Mouse (Mus musculus) MEL (cell line): ENCODE measurements around the gene Ncam2. TPM values are rescaled to one million over a fixed set of nuclear protein-coding genes. Genes with fewer than 3 reads are reported as not detected.

Experiments used
- DNase-seq: peaks from one replicate; pipeline ENCODE4 v3.0.0; 2011; ENCODE audit warnings: low read depth, low spot score
- H3K27ac ChIP-seq: 2 replicates; pipeline ENCODE4 v1.5.1; 2012; ENCODE audit warnings: low read depth, mild to moderate bottlenecking, control low read depth, low read length, moderate library complexity; ENCODE audit not compliant: control insufficient read depth
- H3K27me3 ChIP-seq, 2 experiments: fragments of 150-350 bp in 1 of 2; sonication (generic) in 1 of 2; 2 replicates each; pipeline ENCODE4 v1.6.1; 2012; ENCODE audit warnings: low read length in 2 of 2, mild to moderate bottlenecking in 2 of 2, improper control_type of control experiment in 1 of 2, moderate library complexity in 1 of 2; ENCODE audit not compliant: insufficient read depth in 2 of 2, control insufficient read depth in 1 of 2
- H3K36me3 ChIP-seq, 2 experiments: 2 replicates each; pipeline ENCODE4 v1.6.1; 2012 to 2014; ENCODE audit warnings: low read length in 2 of 2, improper control_type of control experiment in 1 of 2, inconsistent platforms in 1 of 2, mild to moderate bottlenecking in 1 of 2; ENCODE audit not compliant: insufficient read depth in 2 of 2, control insufficient read depth in 1 of 2
- H3K4me1 ChIP-seq, 2 experiments: fragments of 150-350 bp in 1 of 2; sonication (generic) in 1 of 2; 2 replicates each; pipeline ENCODE4 v1.6.1; 2012; ENCODE audit warnings: low read length in 2 of 2, improper control_type of control experiment in 1 of 2, mild to moderate bottlenecking in 1 of 2; ENCODE audit not compliant: insufficient read depth in 2 of 2, control insufficient read depth in 1 of 2
- H3K4me3 ChIP-seq, 2 experiments: fragments of 150-350 bp in 1 of 2; sonication (generic) in 1 of 2; 2 replicates each; pipeline ENCODE4 v1.5.1; 2012; ENCODE audit warnings: low read depth in 2 of 2, low read length in 2 of 2, mild to moderate bottlenecking in 2 of 2, moderate library complexity in 2 of 2, control low read depth in 1 of 2, improper control_type of control experiment in 1 of 2; ENCODE audit not compliant: control insufficient read depth in 1 of 2, insufficient read depth in 1 of 2
- H3K79me2 ChIP-seq: 2 replicates; pipeline ENCODE4 v1.6.1; 2012; ENCODE audit warnings: mild to moderate bottlenecking, low read length, moderate library complexity; ENCODE audit not compliant: control insufficient read depth, poor library complexity, insufficient read depth
- H3K9ac ChIP-seq: 2 replicates; pipeline ENCODE4 v1.6.1; 2012; ENCODE audit warnings: low read depth, mild to moderate bottlenecking, control low read depth, low read length, moderate library complexity; ENCODE audit not compliant: control insufficient read depth, poor library complexity, severe bottlenecking
- H3K9me3 ChIP-seq: fragments of 150-350 bp; sonication (generic); replicated peaks from 2 replicates; pipeline ENCODE4 v1.6.1; 2012; ENCODE audit warnings: mild to moderate bottlenecking, low read length, improper control_type of control experiment, moderate library complexity; ENCODE audit not compliant: insufficient read depth
- CHD1 ChIP-seq: IDR thresholded peaks from 2 replicates; pipeline ENCODE4 v1.6.1; 2012; ENCODE audit warnings: low read depth, mild to moderate bottlenecking, inconsistent platforms, low read length, improper control_type of control experiment
- CHD2 ChIP-seq: IDR thresholded peaks from 2 replicates; pipeline ENCODE4 v1.6.1; 2011; ENCODE audit warnings: low read length, improper control_type of control experiment
- CTCF ChIP-seq, 3 experiments: IDR thresholded peaks in 2 of 3; conservative IDR thresholded peaks in 1 of 3; 2 replicates each; pipeline ENCODE4 v1.5.1; 2011 to 2012; ENCODE audit warnings: low read length in 3 of 3, low read depth in 2 of 3, mild to moderate bottlenecking in 2 of 3, improper control_type of control experiment in 1 of 3, inconsistent platforms in 1 of 3, mixed read lengths in 1 of 3, moderate library complexity in 1 of 3; ENCODE audit not compliant: control insufficient read depth in 1 of 3, insufficient read depth in 1 of 3, poor library complexity in 1 of 3, severe bottlenecking in 1 of 3
- EP300 ChIP-seq, 2 experiments: IDR thresholded peaks; 2 replicates each; pipeline ENCODE4 v1.6.1; 2011; ENCODE audit warnings: improper control_type of control experiment in 2 of 2, low read length in 2 of 2, low read depth in 1 of 2, mild to moderate bottlenecking in 1 of 2
- GABPA ChIP-seq: IDR thresholded peaks from 2 replicates; pipeline ENCODE4 v1.6.1; 2012; ENCODE audit warnings: low read depth, mild to moderate bottlenecking, inconsistent platforms, low read length, improper control_type of control experiment, moderate library complexity
- GATA1 ChIP-seq: IDR thresholded peaks from 2 replicates; pipeline ENCODE4 v1.6.1; 2011; ENCODE audit warnings: low read depth, low read length, improper control_type of control experiment
- HCFC1 ChIP-seq: IDR thresholded peaks from 2 replicates; pipeline ENCODE4 v1.6.1; 2012; ENCODE audit warnings: low read depth, mild to moderate bottlenecking, inconsistent platforms, low read length, improper control_type of control experiment, moderate library complexity
- JUND ChIP-seq: IDR thresholded peaks from 2 replicates; pipeline ENCODE4 v1.6.1; 2011; ENCODE audit warnings: low read depth, mild to moderate bottlenecking, improper control_type of control experiment, low read length
- MAFK ChIP-seq: IDR thresholded peaks from 2 replicates; pipeline ENCODE4 v1.6.1; 2011; ENCODE audit warnings: low read depth, mild to moderate bottlenecking, low read length, improper control_type of control experiment, borderline replicate concordance
- MAZ ChIP-seq: IDR thresholded peaks from 2 replicates; pipeline ENCODE4 v1.6.1; 2012; ENCODE audit warnings: low read depth, mild to moderate bottlenecking, inconsistent platforms, low read length, improper control_type of control experiment
- MEF2A ChIP-seq: IDR thresholded peaks from 2 replicates; pipeline ENCODE4 v1.6.1; 2014; ENCODE audit warnings: low read depth, mild to moderate bottlenecking, inconsistent platforms, low read length, improper control_type of control experiment; ENCODE audit not compliant: poor library complexity, insufficient replicate concordance, severe bottlenecking; ENCODE audit errors: extremely low read depth
- MYB ChIP-seq: IDR thresholded peaks from 2 replicates; pipeline ENCODE4 v1.6.1; 2011; ENCODE audit warnings: mild to moderate bottlenecking, low read depth, low read length, improper control_type of control experiment
- MYC ChIP-seq: IDR thresholded peaks from 2 replicates; pipeline ENCODE4 v1.6.1; 2011; ENCODE audit warnings: low read depth, mild to moderate bottlenecking, low read length, improper control_type of control experiment, moderate library complexity
- NRF1 ChIP-seq: IDR thresholded peaks from 2 replicates; pipeline ENCODE4 v1.6.1; 2014; ENCODE audit warnings: low read depth, mild to moderate bottlenecking, inconsistent platforms, low read length, improper control_type of control experiment, moderate library complexity; ENCODE audit not compliant: poor library complexity, insufficient read depth, severe bottlenecking
- RAD21 ChIP-seq: IDR thresholded peaks from 2 replicates; pipeline ENCODE4 v1.6.1; 2011; ENCODE audit warnings: mild to moderate bottlenecking, low read depth, low read length, improper control_type of control experiment
- SIN3A ChIP-seq: IDR thresholded peaks from 2 replicates; pipeline ENCODE4 v1.6.1; 2012; ENCODE audit warnings: low read length, improper control_type of control experiment, inconsistent platforms
- SMC3 ChIP-seq: IDR thresholded peaks from 2 replicates; pipeline ENCODE4 v1.6.1; 2011; ENCODE audit warnings: low read depth, low read length, improper control_type of control experiment
- TAL1 ChIP-seq: IDR thresholded peaks from 2 replicates; pipeline ENCODE4 v1.6.1; 2012; ENCODE audit warnings: mild to moderate bottlenecking, inconsistent platforms, low read length, moderate library complexity, mixed read lengths
- TBP ChIP-seq: IDR thresholded peaks from 2 replicates; pipeline ENCODE4 v1.8.0; 2011; ENCODE audit warnings: low read depth, low read length, improper control_type of control experiment
- ZC3H11A ChIP-seq: IDR thresholded peaks from 2 replicates; pipeline ENCODE4 v1.6.1; 2012; ENCODE audit warnings: low read depth, mild to moderate bottlenecking, inconsistent platforms, low read length, improper control_type of control experiment
- ZKSCAN1 ChIP-seq: IDR thresholded peaks from 2 replicates; pipeline ENCODE4 v1.6.1; 2012; ENCODE audit warnings: low read depth, mild to moderate bottlenecking, inconsistent platforms, low read length, improper control_type of control experiment, moderate library complexity
- ZNF384 ChIP-seq: IDR thresholded peaks from 2 replicates; pipeline ENCODE4 v1.6.1; 2012; ENCODE audit warnings: low read depth, mild to moderate bottlenecking, inconsistent platforms, low read length, improper control_type of control experiment
- polyA plus RNA-seq, 2 experiments: library from polyadenylated mRNA; stranded (reverse) in 1 of 2; unstranded in 1 of 2; fragments of >175 nt in 1 of 2; fragments of >200 nt in 1 of 2; gene quantifications; 2 replicates each; pipeline versions ENCODE4 v1.2.1 to v1.2.4; 2012; ENCODE audit warnings: low replicate concordance in 2 of 2, low read depth in 1 of 2; ENCODE audit not compliant: insufficient read length in 2 of 2, insufficient read depth in 1 of 2, missing spikeins in 1 of 2
- total RNA-seq: library from RNA; depleted of rRNA; stranded (reverse); fragments of 300-350 nt; gene quantifications from 2 replicates; pipeline ENCODE4 v1.2.3, GENCODE M21; 2012

The Ncam2 gene
- total and polyA plus RNA-seq, 3 experiments: not detected

GRCm38 (mm10) chr16:81284859-81285837 is 84.7 kb downstream of the Ncam2 start:
- no peaks in the 10 kb centered on the region for H3K27me3 ChIP-seq
- no peaks in the 10 kb centered on the region for H3K9me3 ChIP-seq
- H3K4me1 ChIP-seq: no peaks in the 10 kb centered on the region
- DNase-seq: no peak
- no peak overlapping the region for H3K27ac ChIP-seq
- no peak overlapping the region for H3K9ac ChIP-seq
- no peak for TF ChIP-seq CHD1
- no peak for TF ChIP-seq HCFC1
- TF ChIP-seq MAFK: no peak
- no peak for TF ChIP-seq SIN3A
- TF ChIP-seq CTCF (IDR thresholded peaks at IDR 0.05 in 2 of 3, conservative IDR thresholded peaks at IDR 0.05 in 1 of 3; ENCODE audit: control insufficient read depth in 1 of 3, insufficient read depth in 1 of 3, low read depth in 2 of 3, low read length in 3 of 3, poor library complexity in 1 of 3, severe bottlenecking in 1 of 3): no peak
- TF ChIP-seq MYB: no peak
- no peak for TF ChIP-seq RAD21
- no peak for TF ChIP-seq ZC3H11A
- TF ChIP-seq NRF1: no peak
- TF ChIP-seq, all 39 proteins: peak for 0
- Histone ChIP-seq H3K4me3 (no peak overlapping the region), H3K36me3 (no peaks in the 10 kb centered on the region), H3K79me2 (no peaks in the 10 kb centered on the region)

- Histone ChIP-seq H3K36me3 (no peaks in the 10 kb centered on the region), H3K79me2 (no peaks in the 10 kb centered on the region), H3K27me3 (no peaks in the 10 kb centered on the region), H3K4me1 (no peaks in the 10 kb centered on the region), H3K27ac (no peak overlapping the region), H3K9ac (no peak overlapping the region), H3K4me3 (no peak overlapping the region), H3K9me3 (no peaks in the 10 kb centered on the region)
- TF ChIP-seq SMC3: no peak
- no peak for TF ChIP-seq TAL1
- TF ChIP-seq MYC: no peak
- TF ChIP-seq GATA1: no peak
- no peak for TF ChIP-seq JUND
- TF ChIP-seq CHD2: no peak
- TF ChIP-seq ZNF384: no peak
- TF ChIP-seq EP300 (IDR thresholded peaks at IDR 0.05; ENCODE audit: low read depth in 1 of 2, low read length in 2 of 2): no peak
- no peak for TF ChIP-seq CHD1
- TF ChIP-seq ZKSCAN1: no peak
- TF ChIP-seq TBP: no peak
- no peak for TF ChIP-seq MEF2A
- no peak for TF ChIP-seq HCFC1
- no peak for TF ChIP-seq MYB
- no peak for TF ChIP-seq GABPA
- no peak for TF ChIP-seq MAZ
- no peak for DNase-seq
Observed at GRCm38 (mm10) chr16:81285882-81286281, 85.4 kb downstream of the Ncam2 start.
